Mouse (Mus musculus): ENCODE measurements around the gene Kif2c. TPM values are rescaled to one million over a fixed set of nuclear protein-coding genes. Genes with fewer than 3 reads are reported as not detected.

Gene Kif2c
- total RNA-seq, 2 experiments from 2014 or later, result 1.3 to 1.7 TPM

GRCm38 (mm10) chr4:117138295-117139216 is 43.9 kb downstream of the Kif2c start:
- no peak for DNase-seq (ENCODE audit: low spot score in 2 of 2)

GRCm38 (mm10) chr4:117136034-117136433 is 46.4 kb downstream of the Kif2c start:
- no peak for DNase-seq (ENCODE audit: low spot score in 2 of 2)

GRCm38 (mm10) chr4:117134601-117134995 is 47.8 kb downstream of the Kif2c start:
- DNase-seq (ENCODE audit: low spot score in 2 of 2), result no peak

- DNase-seq (ENCODE audit: low spot score in 2 of 2), result peak; percentile 96 to 98
Observed at GRCm38 (mm10) chr4:117133817-117134600, 48.4 kb downstream of the Kif2c start, which contains the start of gene Plk3. TSS of gene Plk3 (minus strand) at chr4:117133963.

GRCm38 (mm10) chr4:117133366-117133796 is 49.1 kb downstream of the Kif2c start:
- DNase-seq (ENCODE audit: low spot score in 2 of 2), result no peak

GRCm38 (mm10) chr4:117132794-117133143 is 49.7 kb downstream of the Kif2c start:
- DNase-seq (ENCODE audit: low spot score in 2 of 2), result no peak

- no peak for DNase-seq (ENCODE audit: low spot score in 2 of 2)
Observed at GRCm38 (mm10) chr4:117131890-117132793, 50.3 kb downstream of the Kif2c start.

GRCm38 (mm10) chr4:117131198-117131597 is 51.2 kb downstream of the Kif2c start:
- no peak for DNase-seq (ENCODE audit: low spot score in 2 of 2)

- no peak for DNase-seq (ENCODE audit: low spot score in 2 of 2)
Observed at GRCm38 (mm10) chr4:117130790-117131189, 51.6 kb downstream of the Kif2c start.

GRCm38 (mm10) chr4:117127991-117128686 is 54.3 kb downstream of the Kif2c start:
- no peak for DNase-seq (ENCODE audit: low spot score in 2 of 2)

GRCm38 (mm10) chr4:117126675-117127290 is 55.7 kb downstream of the Kif2c start, which contains the start of gene Tctex1d4:
TSS of gene Tctex1d4 (plus strand) at chr4:117126794.
- no peak for DNase-seq (ENCODE audit: low spot score in 2 of 2)

- peak in 1 of 2 experiments; percentile 28 for DNase-seq (ENCODE audit: low spot score in 2 of 2)
Observed at GRCm38 (mm10) chr4:117125910-117126674, 56.3 kb downstream of the Kif2c start.

GRCm38 (mm10) chr4:117125348-117125909 is 57.0 kb downstream of the Kif2c start, which contains the start of gene Btbd19:
TSS of gene Btbd19 (minus strand) at chr4:117125725.
- peak; percentile 77 to 80 for DNase-seq (ENCODE audit: low spot score in 2 of 2)

GRCm38 (mm10) chr4:117124518-117125347 is 57.7 kb downstream of the Kif2c start:
- DNase-seq (ENCODE audit: low spot score in 2 of 2), result peak in 1 of 2 experiments; percentile 34

- DNase-seq (ENCODE audit: low spot score in 2 of 2), result no peak
Observed at GRCm38 (mm10) chr4:117124218-117124517, 58.3 kb downstream of the Kif2c start.

- no peak for DNase-seq (ENCODE audit: low spot score in 2 of 2)
Observed at GRCm38 (mm10) chr4:117123546-117124217, 58.8 kb downstream of the Kif2c start.

GRCm38 (mm10) chr4:117122209-117122608 is 60.2 kb downstream of the Kif2c start:
- no peak for DNase-seq (ENCODE audit: low spot score in 2 of 2)
